Mouse (Mus musculus) CD8-positive naive resting alpha-beta T cell, adult 2 months (primary cell): ENCODE results near the gene Zfp612.

Experiments
- DNase-seq, 2 experiments: peaks; one replicate each; pipeline ENCODE4 v3.0.0; 2022; ENCODE audit warnings: low read depth in 2 of 2, low spot score in 2 of 2

Zfp612 gene

DNA sequence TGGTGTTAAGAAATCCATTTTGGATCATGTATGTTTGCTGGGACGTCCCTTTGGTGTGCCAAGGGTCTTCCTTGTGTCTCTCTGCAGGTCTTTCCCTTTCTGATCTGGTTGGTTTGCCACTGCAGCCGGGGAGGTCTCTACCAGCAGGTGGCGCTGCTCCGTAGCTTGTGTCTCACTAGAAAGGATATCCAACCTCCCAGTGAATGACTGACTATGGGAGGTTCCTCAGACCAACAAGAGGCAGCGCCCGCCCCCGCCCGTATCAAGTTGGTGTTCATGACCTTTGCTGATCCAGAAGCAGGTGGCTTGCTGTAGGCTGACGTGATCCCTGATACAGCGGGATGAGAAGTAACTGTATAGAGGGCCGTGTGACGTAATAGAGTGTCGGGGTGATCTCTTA is 51.0 kb downstream of the Zfp612 start:
- peak in 1 of 2 experiments; percentile 1 for DNase-seq

- DNase-seq = no peak
Measured at GRCm38 (mm10) chr8:110134236-110134635, 54.7 kb downstream of the Zfp612 start.

GRCm38 (mm10) chr8:110135515-110135914 is 56.0 kb downstream of the Zfp612 start:
- no peak for DNase-seq

GRCm38 (mm10) chr8:110140156-110140555 is 60.6 kb downstream of the Zfp612 start:
- no peak for DNase-seq

- no peak for DNase-seq
Measured at GRCm38 (mm10) chr8:110140770-110141169, 61.2 kb downstream of the Zfp612 start.
